Mouse (Mus musculus) liver, embryonic 11.5 days (tissue): ENCODE data around the gene Tbx1. TPM values are rescaled to one million over a fixed set of nuclear protein-coding genes. Genes with fewer than 3 reads are reported as not detected.

Source experiments
- ATAC-seq: fragments of 200-750 bp; cut with Nextera tagmentation; replicated peaks from 2 replicates; pipeline ENCODE4 v1.8.0; 2017; ENCODE audit warnings: moderate number of reproducible peaks, mild to moderate bottlenecking, moderate TSS enrichment, moderate library complexity; ENCODE audit not compliant: low FRiP score
- DNase-seq: peaks from one replicate; pipeline ENCODE4 v3.0.0-alpha.2; 2017; ENCODE audit warnings: low spot score
- H3K27ac ChIP-seq: fragments of 300-500 bp; sonication (generic); 2 replicates; pipeline ENCODE4 v1.5.1; 2014; ENCODE audit warnings: mild to moderate bottlenecking, low read depth, low read length, control low read depth
- H3K27me3 ChIP-seq: fragments of 300-500 bp; sonication (generic); replicated peaks from 2 replicates; pipeline ENCODE4 v1.6.1; 2014; ENCODE audit warnings: low read length, mixed read lengths; ENCODE audit not compliant: control insufficient read depth, insufficient read depth
- H3K36me3 ChIP-seq: fragments of 300-500 bp; sonication (generic); 2 replicates; pipeline ENCODE4 v1.6.1; 2014; ENCODE audit warnings: mild to moderate bottlenecking, low read length, moderate library complexity, mixed read lengths; ENCODE audit not compliant: control insufficient read depth, insufficient read depth
- H3K4me1 ChIP-seq: fragments of 300-500 bp; sonication (generic); replicated peaks from 2 replicates; pipeline ENCODE4 v1.6.1; 2014; ENCODE audit warnings: low read length, mixed read lengths; ENCODE audit not compliant: control insufficient read depth, insufficient read depth
- H3K4me2 ChIP-seq: fragments of 300-500 bp; sonication (generic); 2 replicates; pipeline ENCODE4 v1.6.1; 2014; ENCODE audit warnings: mild to moderate bottlenecking, control low read depth, moderate library complexity
- H3K4me3 ChIP-seq: fragments of 300-500 bp; sonication (generic); 2 replicates; pipeline ENCODE4 v1.5.1; 2014; ENCODE audit warnings: low read depth, low read length, control low read depth
- H3K9ac ChIP-seq: fragments of 300-500 bp; sonication (generic); 2 replicates; pipeline ENCODE4 v1.6.1; 2014; ENCODE audit warnings: low read depth, low read length, control low read depth
- H3K9me3 ChIP-seq: fragments of 300-500 bp; sonication (generic); 2 replicates; pipeline ENCODE4 v1.6.1; 2016; ENCODE audit warnings: low read length, inconsistent platforms, mixed read lengths; ENCODE audit not compliant: control insufficient read depth
- WGBS: fragments of 180-500 bp; shearing (Covaris S2); extraction: QIAGEN DNeasy Blood & Tissue Kit; methylation state at CpG from one replicate; pipeline ENCODE4 v1.1.7; 2014; 5-methylcytosine and 5-hydroxymethylcytosine counted together
- polyA plus RNA-seq: library from polyadenylated mRNA; unstranded; fragments of >200 nt; fragmentation: Nextera tagmentation; extraction: Ambion mirVana; gene quantifications from 2 replicates; pipeline ENCODE4 v1.2.1, GENCODE M21; 2014

The Tbx1 gene
- polyA plus RNA-seq = 0.17 and 0.43 TPM in 2 replicates

DNA sequence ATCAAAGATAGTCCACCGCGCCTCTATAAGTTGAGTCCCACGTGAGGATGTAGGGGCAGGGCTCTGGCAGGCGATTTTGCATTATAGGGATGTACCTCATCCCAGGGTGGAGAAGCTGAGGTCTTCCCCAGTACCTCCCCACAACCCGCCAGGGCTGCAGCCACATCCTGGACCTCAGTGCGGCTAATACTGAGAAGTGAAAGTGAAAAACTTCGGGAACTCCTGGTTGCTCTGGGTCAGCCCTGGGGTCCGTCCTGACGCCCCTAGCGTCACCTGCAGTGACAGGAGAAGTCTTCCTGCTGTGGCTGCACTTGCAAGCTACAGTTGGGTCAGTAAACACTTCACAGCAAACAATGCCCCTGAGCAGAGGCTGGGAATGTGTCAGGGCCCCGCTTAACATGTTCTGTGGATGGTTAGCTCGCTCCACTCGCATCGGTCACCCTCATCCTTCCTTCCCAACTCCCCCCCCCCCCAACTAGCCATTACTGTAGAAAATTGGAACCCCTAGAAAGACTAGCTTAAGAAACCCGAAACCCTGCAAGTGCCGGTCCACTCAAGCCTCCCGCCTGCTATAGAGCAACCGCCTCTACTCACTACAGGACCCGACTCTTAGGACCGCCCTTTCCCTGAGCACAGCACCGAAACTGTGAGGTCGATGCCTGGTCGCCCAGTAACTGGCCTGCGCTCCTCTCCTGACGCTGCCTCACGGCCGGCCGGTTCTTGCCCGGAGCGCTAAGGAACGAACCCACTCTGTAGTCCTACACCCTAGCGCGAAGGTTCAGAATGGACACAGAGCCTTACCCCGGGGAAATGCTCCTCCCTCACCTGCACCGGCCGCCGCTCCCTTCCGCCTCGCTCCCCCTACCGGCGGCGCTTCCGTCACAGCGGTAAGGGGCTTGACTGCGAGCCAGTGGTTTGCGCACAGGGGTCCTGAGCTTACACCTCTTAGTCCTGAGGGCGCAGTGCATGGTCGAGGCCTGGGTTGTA, at the start of gene Tbx1:
Gene Tbx1, minus strand, starts transcription at position 868 of the 987 bp plus-strand sequence.
- no peaks in the 10 kb centered on the region for H3K9me3 ChIP-seq
- H3K27ac ChIP-seq = no peak within 1 kb of the TSS
- H3K9ac ChIP-seq = no peak within 1 kb of the TSS
- under 1% methylated on average over 48 of the region's 48 CpGs for WGBS
- H3K4me1 ChIP-seq = peaks cover 18% of the 10 kb centered on the region
- peak within 1 kb of the TSS; percentile 44 for H3K4me3 ChIP-seq
- peak; percentile 59 for DNase-seq
- no peaks in the 10 kb centered on the region for H3K36me3 ChIP-seq
- H3K27me3 ChIP-seq = peaks cover 96% of the 10 kb centered on the region
- no peak for ATAC-seq
- H3K4me2 ChIP-seq = peak within 1 kb of the TSS; percentile 70

DNA sequence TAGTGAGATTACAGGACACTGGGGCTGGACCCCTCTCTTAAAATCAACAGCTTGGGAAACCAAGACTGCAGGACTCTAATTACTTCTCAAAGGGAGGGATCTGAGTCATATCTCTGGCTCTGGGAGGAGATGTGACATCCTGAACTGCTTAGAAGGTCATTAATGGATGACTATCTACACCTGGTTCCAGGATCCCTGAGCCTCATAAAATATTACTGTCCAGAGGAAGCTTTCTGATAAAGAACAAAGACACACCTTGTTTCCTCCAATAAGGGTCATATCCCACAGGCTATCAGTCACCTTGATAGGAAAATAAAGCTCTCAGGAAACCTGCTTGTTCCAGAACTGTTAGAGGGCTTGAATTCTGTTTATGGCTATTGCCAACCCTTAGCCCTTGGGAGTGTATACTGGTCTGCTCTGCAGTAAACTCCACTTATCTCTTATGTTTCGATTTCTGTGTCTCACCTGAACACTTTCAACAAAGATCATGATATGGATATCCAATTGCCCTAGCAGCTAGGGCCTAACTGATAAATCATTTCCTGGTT, 49.0 kb upstream of the Tbx1 start:
- no peak for ATAC-seq
- H3K27me3 ChIP-seq = peaks cover 3% of the 10 kb centered on the region; the same call in 1 of the 2 replicates
- H3K4me3 ChIP-seq = no peak overlapping the region
- no peak overlapping the region for H3K27ac ChIP-seq
- H3K9ac ChIP-seq = no peak overlapping the region
- no peaks in the 10 kb centered on the region for H3K9me3 ChIP-seq
- no peaks in the 10 kb centered on the region for H3K4me1 ChIP-seq
- DNase-seq = no peak
- no peak overlapping the region for H3K4me2 ChIP-seq
- no peaks in the 10 kb centered on the region for H3K36me3 ChIP-seq
- WGBS = 68% methylated on average over 1 of the region's 1 CpGs

DNA sequence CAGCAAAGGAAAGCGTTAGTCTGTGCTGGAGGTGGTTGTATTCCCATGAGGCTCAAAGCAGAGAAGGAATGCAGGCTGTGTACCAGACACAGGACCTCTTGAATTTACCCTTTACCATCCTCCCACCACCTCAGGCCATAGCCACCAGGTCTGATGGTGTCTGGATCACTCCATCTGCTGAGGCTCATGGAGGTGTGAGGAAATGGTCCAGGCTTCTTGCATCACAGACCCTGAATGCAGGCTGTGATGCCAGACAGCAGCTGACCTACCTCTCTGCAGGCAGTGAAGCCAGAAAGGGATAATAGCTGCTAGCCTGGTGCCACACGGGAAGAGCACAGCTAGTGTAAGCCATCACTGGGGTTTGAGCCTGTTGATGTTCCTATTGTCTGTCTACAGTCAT, 47.9 kb upstream of the Tbx1 start:
- 55% methylated on average over 2 of the region's 2 CpGs for WGBS
- Histone ChIP-seq H3K9me3 (no peaks in the 10 kb centered on the region), H3K27ac (no peak overlapping the region), H3K4me1 (no peaks in the 10 kb centered on the region), H3K27me3 (peaks cover 3% of the 10 kb centered on the region; the same call in 1 of the 2 replicates), H3K4me2 (no peak overlapping the region), H3K36me3 (no peaks in the 10 kb centered on the region), H3K9ac (no peak overlapping the region), H3K4me3 (no peak overlapping the region)
- ATAC-seq (no peak), DNase-seq (no peak)

DNA sequence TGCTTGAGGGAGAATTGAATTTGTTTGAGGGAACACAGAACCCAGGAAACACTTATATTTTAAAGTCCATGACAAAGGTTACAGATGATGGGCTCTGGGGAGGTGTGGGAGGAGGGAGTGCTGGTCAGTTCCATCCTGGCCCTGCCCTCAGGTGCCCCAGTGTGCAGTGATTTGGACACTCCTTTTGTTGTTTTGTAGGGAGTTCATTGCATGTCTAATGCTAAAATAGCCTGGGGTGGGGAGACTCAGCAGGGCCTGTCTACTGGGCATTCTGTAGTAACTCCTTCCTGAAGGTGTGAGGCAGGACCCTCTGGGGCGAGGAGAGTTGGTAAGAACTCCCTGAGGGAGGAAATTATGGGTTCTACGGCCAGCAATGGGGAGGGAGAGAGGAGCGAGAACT, 46.3 kb upstream of the Tbx1 start:
- no peak for ATAC-seq
- Histone ChIP-seq H3K4me3 (no peak overlapping the region), H3K27ac (no peak overlapping the region), H3K36me3 (no peaks in the 10 kb centered on the region), H3K27me3 (peaks cover 9% of the 10 kb centered on the region; the same call in 1 of the 2 replicates), H3K9me3 (no peaks in the 10 kb centered on the region), H3K4me2 (no peak overlapping the region), H3K4me1 (0 out of 2 replicates have a peak, but pooled peaks cover 2% of the 10 kb centered on the region), H3K9ac (no peak overlapping the region)
- 57% methylated on average over 3 of the region's 3 CpGs for WGBS
- no peak for DNase-seq

DNA sequence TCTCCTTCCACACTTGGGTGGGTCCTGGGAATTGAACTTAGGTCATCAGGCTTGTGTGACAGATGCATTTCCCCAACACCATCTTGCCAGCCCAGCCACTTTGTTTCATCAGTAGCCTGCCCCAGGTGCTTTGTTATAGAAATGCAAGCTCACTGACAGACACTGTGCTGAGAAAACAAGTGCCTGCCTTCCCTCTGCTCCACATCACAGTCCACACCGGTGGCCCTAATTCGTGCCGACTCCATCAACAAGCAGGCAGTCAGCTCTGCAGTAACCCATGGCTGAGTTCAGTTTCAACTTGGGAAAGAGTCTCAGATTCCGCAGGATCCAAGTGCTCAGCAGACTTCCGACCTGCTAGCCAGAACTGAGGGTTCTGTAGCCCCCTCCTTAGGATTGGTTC, 45.9 kb upstream of the Tbx1 start:
- DNase-seq (no peak), ATAC-seq (no peak)
- no peak overlapping the region for H3K4me3 ChIP-seq
- WGBS = 79% methylated on average over 5 of the region's 5 CpGs
- H3K27me3 ChIP-seq = peaks cover 13% of the 10 kb centered on the region
- H3K4me2 ChIP-seq = no peak overlapping the region
- no peak overlapping the region for H3K27ac ChIP-seq
- no peak overlapping the region for H3K9ac ChIP-seq
- H3K9me3 ChIP-seq = no peaks in the 10 kb centered on the region
- no peaks in the 10 kb centered on the region for H3K36me3 ChIP-seq
- 0 out of 2 replicates have a peak, but pooled peaks cover 2% of the 10 kb centered on the region for H3K4me1 ChIP-seq

DNA sequence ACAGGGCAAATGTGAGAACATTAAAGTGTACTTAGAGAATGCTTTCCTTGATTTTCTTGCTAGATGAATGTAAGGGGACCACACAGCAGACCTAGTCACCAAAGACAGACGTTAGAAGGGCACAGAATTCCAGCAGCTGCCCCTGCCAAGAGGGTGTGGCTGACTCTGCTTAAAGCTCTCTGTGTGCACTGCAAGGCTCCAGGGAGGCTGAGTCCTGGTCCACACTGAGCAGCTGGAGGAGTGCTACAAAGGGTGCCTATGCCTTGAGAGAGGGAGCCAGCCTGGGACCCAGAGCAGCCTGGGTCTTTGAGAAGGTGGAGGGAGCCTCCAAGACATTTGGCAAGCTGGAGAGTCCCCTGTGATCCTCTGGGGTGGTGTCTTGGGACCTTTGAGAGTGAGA, 42.9 kb upstream of the Tbx1 start:
- DNase-seq (no peak), ATAC-seq (no peak)
- Histone ChIP-seq H3K9ac (no peak overlapping the region), H3K4me3 (no peak overlapping the region), H3K4me2 (no peak overlapping the region), H3K27me3 (peaks cover 40% of the 10 kb centered on the region), H3K9me3 (no peaks in the 10 kb centered on the region), H3K36me3 (no peaks in the 10 kb centered on the region), H3K27ac (no peak overlapping the region), H3K4me1 (0 out of 2 replicates have a peak, but pooled peaks cover 2% of the 10 kb centered on the region)
- 52% methylated on average over 1 of the region's 1 CpGs for WGBS

DNA sequence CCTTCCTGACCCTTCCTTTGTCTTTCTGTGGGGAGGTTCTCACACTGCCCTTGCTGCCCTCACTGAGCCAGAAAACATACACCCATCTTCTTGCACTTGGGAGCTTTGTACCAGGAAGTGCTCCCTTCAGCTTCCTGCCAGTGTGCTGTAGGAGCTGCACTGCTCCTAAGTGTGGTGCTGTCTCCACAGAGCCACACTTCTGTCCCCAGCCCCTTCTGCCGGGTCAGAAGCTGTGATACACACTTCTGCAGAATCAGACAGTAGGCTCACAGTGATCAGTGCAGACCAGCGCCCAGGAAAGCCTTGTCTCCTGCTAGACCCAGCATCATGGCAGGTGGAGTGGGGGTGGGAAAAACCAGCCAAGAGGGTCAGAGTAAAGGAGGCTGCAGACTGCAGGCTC, 42.3 kb upstream of the Tbx1 start:
- Histone ChIP-seq H3K4me3 (no peak overlapping the region), H3K4me2 (no peak overlapping the region), H3K9me3 (no peaks in the 10 kb centered on the region), H3K36me3 (no peaks in the 10 kb centered on the region), H3K4me1 (0 out of 2 replicates have a peak, but pooled peaks cover 2% of the 10 kb centered on the region), H3K27ac (no peak overlapping the region), H3K27me3 (peaks cover 45% of the 10 kb centered on the region), H3K9ac (no peak overlapping the region)
- DNase-seq (no peak), ATAC-seq (no peak)
- WGBS = 49% methylated on average over 2 of the region's 2 CpGs

DNA sequence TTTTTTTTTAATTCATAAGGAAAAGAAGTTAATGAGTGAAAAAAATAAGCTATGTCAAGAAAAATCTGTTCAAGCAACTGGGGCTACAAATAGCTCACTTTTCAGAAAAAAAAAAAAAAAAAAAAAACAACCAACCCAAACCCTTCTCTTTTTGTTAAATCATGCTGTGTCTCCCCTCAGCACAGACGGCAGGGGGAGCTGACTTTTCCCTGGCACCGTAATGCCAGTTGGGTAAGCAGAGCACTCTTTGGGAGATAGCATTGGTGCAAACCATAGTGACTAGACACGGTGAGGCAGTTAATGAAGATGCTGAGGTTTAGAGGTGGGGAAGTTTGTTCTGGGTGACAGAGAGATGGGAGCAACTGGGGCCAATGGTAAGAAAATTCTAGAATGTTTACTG, 41.6 kb upstream of the Tbx1 start:
- Histone ChIP-seq H3K27me3 (peaks cover 52% of the 10 kb centered on the region), H3K27ac (no peak overlapping the region), H3K36me3 (no peaks in the 10 kb centered on the region), H3K4me2 (no peak overlapping the region), H3K9me3 (no peaks in the 10 kb centered on the region), H3K4me3 (no peak overlapping the region), H3K4me1 (0 out of 2 replicates have a peak, but pooled peaks cover 2% of the 10 kb centered on the region), H3K9ac (no peak overlapping the region)
- no peak for ATAC-seq
- no peak for DNase-seq
- 58% methylated on average over 3 of the region's 3 CpGs for WGBS
